Mouse (Mus musculus) heart, embryonic 11.5 days (tissue): ENCODE results near the gene Dus1l. TPM values are rescaled to one million over a fixed set of nuclear protein-coding genes. Genes with fewer than 3 reads are reported as not detected.

Experiments used
- ATAC-seq: fragments of 200-750 bp; cut with Nextera tagmentation; replicated peaks from 2 replicates; pipeline ENCODE4 v1.8.0; 2017; ENCODE audit warnings: moderate library complexity; ENCODE audit not compliant: insufficient number of reproducible peaks, low FRiP score, low TSS enrichment
- H3K27ac ChIP-seq: fragments of 300-500 bp; sonication (generic); 2 replicates; pipeline ENCODE4 v1.5.1; 2014; ENCODE audit warnings: mild to moderate bottlenecking, low read depth, low read length
- H3K27me3 ChIP-seq: fragments of 300-500 bp; sonication (generic); 2 replicates; pipeline ENCODE4 v1.6.1; 2014; ENCODE audit warnings: mild to moderate bottlenecking, low read length, mixed read lengths; ENCODE audit not compliant: control insufficient read depth, insufficient read depth
- H3K36me3 ChIP-seq: fragments of 300-500 bp; sonication (generic); 2 replicates; pipeline ENCODE4 v1.6.1; 2014; ENCODE audit warnings: mild to moderate bottlenecking, low read length, moderate library complexity, mixed read lengths; ENCODE audit not compliant: control insufficient read depth, insufficient read depth
- H3K4me1 ChIP-seq: fragments of 300-500 bp; sonication (generic); 2 replicates; pipeline ENCODE4 v1.6.1; 2014; ENCODE audit warnings: low read length; ENCODE audit not compliant: control insufficient read depth, insufficient read depth
- H3K4me2 ChIP-seq: fragments of 300-500 bp; sonication (generic); 2 replicates; pipeline ENCODE4 v1.6.1; 2014; ENCODE audit warnings: mild to moderate bottlenecking, moderate library complexity
- H3K4me3 ChIP-seq: fragments of 300-500 bp; sonication (generic); 2 replicates; pipeline ENCODE4 v1.5.1; 2014; ENCODE audit warnings: low read depth, low read length
- H3K9ac ChIP-seq: fragments of 300-500 bp; sonication (generic); 2 replicates; pipeline ENCODE4 v1.6.1; 2014; ENCODE audit warnings: mild to moderate bottlenecking, low read depth, low read length, moderate library complexity
- H3K9me3 ChIP-seq: fragments of 300-500 bp; sonication (generic); replicated peaks from 2 replicates; pipeline ENCODE4 v1.6.1; 2016; ENCODE audit warnings: low read length; ENCODE audit not compliant: control insufficient read depth
- WGBS: fragments of 180-500 bp; shearing (Covaris S2); extraction: QIAGEN DNeasy Blood & Tissue Kit; methylation state at CpG from one replicate; pipeline ENCODE4 v1.1.7; 2014; ENCODE audit not compliant: insufficient replicate concordance; 5-methylcytosine and 5-hydroxymethylcytosine counted together
- polyA plus RNA-seq: library from polyadenylated mRNA; unstranded; fragments of >200 nt; fragmentation: Nextera tagmentation; extraction: Ambion mirVana; gene quantifications from 2 replicates; pipeline ENCODE4 v1.2.1, GENCODE M21; 2014

Gene Dus1l
- polyA plus RNA-seq, 1 experiment from 2014 or later: 59.9 TPM

DNA sequence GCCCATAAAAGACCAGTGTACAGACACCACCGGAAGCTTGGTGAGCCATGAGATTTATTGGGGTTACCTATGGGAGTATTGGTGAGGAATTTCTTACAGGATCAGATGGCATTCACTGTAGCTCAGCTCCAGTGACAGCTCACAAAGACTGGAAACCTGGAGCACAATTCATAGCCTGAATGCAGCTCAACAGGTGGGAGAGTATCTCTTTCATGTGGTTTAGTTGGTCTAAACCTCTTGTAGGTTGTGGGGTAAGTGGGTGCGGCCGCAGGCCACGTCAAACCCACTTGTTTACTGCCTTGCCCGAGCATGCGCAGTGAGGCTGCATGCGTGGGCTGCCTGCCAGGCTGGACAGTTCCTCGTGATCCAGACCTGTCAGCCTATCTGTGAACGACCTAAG lies 36.0 kb downstream of the Dus1l start:
- ATAC-seq: no peak
- Histone ChIP-seq H3K27me3 (peaks cover 16% of the 10 kb centered on the region), H3K4me2 (no peak overlapping the region), H3K9me3 (peaks cover 12% of the 10 kb centered on the region), H3K27ac (no peak overlapping the region), H3K36me3 (no peaks in the 10 kb centered on the region), H3K9ac (no peak overlapping the region), H3K4me3 (no peak overlapping the region), H3K4me1 (peaks cover 6% of the 10 kb centered on the region)
- WGBS: 86% methylated on average over 9 of the region's 9 CpGs

DNA sequence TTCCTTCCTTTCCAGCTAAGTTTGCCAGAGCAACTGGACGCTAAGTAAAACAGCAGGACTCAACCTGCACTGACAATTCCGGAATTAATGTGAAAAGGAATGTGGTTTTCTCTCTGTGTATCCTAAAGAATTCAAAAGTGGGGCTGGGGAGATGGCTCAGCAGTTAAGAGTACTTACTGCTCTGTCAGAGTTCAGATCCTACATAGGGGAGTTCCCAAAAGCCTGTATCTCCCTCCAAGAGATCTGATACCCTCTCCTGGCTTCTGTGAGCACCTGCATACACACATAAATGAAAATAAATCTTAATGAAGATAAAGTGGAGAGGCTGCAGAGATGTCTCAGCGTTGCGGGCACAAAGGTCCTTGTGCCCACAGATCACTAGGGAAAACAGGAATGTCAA lies 44.6 kb downstream of the Dus1l start:
- no peak overlapping the region for H3K4me3 ChIP-seq
- no peak for ATAC-seq
- no peaks in the 10 kb centered on the region for H3K36me3 ChIP-seq
- H3K27me3 ChIP-seq: no peaks in the 10 kb centered on the region
- no peak overlapping the region for H3K27ac ChIP-seq
- WGBS: 66% methylated on average over 4 of the region's 4 CpGs
- no peaks in the 10 kb centered on the region for H3K9me3 ChIP-seq
- no peaks in the 10 kb centered on the region for H3K4me1 ChIP-seq
- H3K4me2 ChIP-seq: no peak overlapping the region
- no peak overlapping the region for H3K9ac ChIP-seq

DNA sequence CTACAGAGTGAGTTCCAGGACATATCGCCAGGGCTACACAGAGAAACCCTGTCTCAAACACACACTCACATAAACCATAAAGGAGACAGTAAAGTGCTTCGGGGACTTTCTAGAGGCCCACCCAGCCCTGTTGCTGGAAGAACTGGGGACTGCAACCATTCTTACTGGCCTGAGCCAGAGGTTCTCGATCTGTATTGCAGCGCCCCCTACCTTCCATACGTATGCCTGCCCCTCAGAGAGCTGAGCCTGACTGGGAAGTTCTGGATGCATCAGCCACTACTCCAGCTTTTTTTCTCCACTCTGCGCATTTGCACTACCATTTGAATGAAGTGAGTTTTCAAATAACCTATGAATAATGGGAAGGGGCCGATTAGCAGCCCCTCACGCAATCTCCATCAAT lies 46.8 kb downstream of the Dus1l start:
- H3K27ac ChIP-seq: no peak overlapping the region
- no peak for ATAC-seq

DNA sequence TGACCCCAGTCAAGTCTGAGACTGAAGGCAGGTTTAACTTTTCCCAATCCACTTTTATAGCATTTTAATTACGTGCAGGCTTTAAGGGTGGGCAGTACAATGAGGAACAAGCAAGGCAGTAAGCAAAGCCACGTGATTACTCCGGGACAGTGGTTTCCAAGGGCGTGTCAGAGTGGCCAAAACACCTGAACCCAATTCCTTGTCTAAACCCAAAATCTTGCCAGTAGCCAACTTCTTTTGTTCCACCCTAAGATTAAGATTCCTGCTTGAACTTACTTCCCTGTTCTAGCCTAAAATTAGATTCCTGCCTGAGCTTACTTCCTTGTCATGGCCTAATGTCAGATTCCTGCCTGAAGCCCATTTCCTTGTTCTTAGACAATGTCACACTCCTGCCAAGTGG lies 48.2 kb downstream of the Dus1l start:
- WGBS: 74% methylated on average over 4 of the region's 4 CpGs
- Histone ChIP-seq H3K9me3 (no peaks in the 10 kb centered on the region), H3K27ac (no peak overlapping the region), H3K4me1 (no peaks in the 10 kb centered on the region), H3K27me3 (no peaks in the 10 kb centered on the region), H3K9ac (no peak overlapping the region), H3K36me3 (no peaks in the 10 kb centered on the region), H3K4me2 (no peak overlapping the region), H3K4me3 (no peak overlapping the region)
- ATAC-seq: no peak

More for the DNA sequence above, 46.8 kb downstream of the Dus1l start:
- H3K36me3 ChIP-seq: no peaks in the 10 kb centered on the region
- H3K4me1 ChIP-seq: no peaks in the 10 kb centered on the region
- H3K4me3 ChIP-seq: no peak overlapping the region
- 52% methylated on average over 8 of the region's 8 CpGs for WGBS
- no peak overlapping the region for H3K4me2 ChIP-seq
- no peak overlapping the region for H3K9ac ChIP-seq
- H3K9me3 ChIP-seq: no peaks in the 10 kb centered on the region
- H3K27me3 ChIP-seq: no peaks in the 10 kb centered on the region

DNA sequence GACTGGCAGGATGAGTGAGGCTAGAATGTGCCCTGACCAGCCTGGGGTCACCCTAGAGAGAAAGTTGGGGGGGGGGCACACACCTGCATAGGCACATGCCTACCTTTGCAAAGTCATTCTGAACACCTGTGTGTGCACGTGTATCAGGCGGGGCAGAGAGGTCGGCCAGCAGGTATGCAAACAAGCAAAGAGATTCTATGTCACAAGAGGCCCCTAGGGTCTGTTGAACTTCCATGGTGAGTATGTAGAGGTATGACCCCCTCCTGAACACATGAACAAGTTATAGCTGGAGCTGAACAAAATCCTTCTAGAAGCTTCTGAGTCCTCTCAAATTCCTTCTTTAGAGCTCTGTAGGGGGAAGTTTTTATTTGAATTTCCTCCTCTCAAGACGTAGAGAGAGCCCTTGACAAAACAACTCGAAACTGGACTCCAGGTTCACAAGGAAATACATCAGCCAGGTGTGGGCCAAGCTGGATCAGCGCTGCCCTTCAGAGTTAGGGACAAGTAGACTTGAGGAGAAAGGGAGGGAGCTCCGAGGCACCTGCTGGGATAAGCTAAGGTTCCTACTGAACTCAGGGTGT lies 52.0 kb downstream of the Dus1l start:
- no peak overlapping the region for H3K4me3 ChIP-seq
- WGBS: 74% methylated on average over 7 of the region's 7 CpGs
- no peaks in the 10 kb centered on the region for H3K36me3 ChIP-seq
- no peak overlapping the region for H3K9ac ChIP-seq
- no peaks in the 10 kb centered on the region for H3K9me3 ChIP-seq
- no peak for ATAC-seq
- H3K27ac ChIP-seq: no peak overlapping the region
- no peaks in the 10 kb centered on the region for H3K4me1 ChIP-seq
- H3K4me2 ChIP-seq: no peak overlapping the region
- H3K27me3 ChIP-seq: no peaks in the 10 kb centered on the region

DNA sequence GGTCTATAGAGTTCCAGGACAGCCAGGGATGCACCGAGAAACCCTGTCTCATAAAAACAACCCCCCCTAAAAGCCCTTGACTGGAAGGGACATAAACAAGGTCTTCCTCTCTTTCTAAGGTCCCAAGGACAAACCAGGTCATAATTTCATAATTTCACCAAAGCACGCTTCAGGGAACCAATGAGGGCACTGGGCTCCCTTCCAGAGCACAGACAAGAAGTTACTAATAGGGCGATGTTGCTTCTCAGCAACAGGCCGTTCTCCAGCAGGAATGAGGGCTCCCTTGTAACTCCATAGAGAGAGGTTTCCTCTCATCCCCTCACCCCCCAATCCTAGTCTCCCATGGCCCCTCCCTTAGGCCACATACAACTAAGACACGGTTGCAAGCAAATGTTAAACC lies 55.2 kb downstream of the Dus1l start:
- WGBS: 80% methylated on average over 5 of the region's 5 CpGs
- Histone ChIP-seq H3K4me2 (no peak overlapping the region), H3K9ac (no peak overlapping the region), H3K36me3 (no peaks in the 10 kb centered on the region), H3K27me3 (no peaks in the 10 kb centered on the region), H3K4me3 (no peak overlapping the region), H3K27ac (no peak overlapping the region), H3K4me1 (no peaks in the 10 kb centered on the region), H3K9me3 (no peaks in the 10 kb centered on the region)
- ATAC-seq: no peak

Other genes with a start within 250 kb of the Dus1l start
- gene Mcrip1, start 246.7 kb downstream of the Dus1l start, polyA plus RNA-seq: 157 and 168 TPM in 2 replicates
- gene Ppp1r27, start 245.3 kb downstream of the Dus1l start, polyA plus RNA-seq: not detected in 2 replicates
- 506 and 569 TPM in 2 replicates for gene P4hb, start 223.2 kb downstream of the Dus1l start, polyA plus RNA-seq
- gene Arhgdia, start 214.8 kb downstream of the Dus1l start, polyA plus RNA-seq: 468 and 477 TPM in 2 replicates
- 333 and 334 TPM in 2 replicates for gene Alyref, start 198.0 kb downstream of the Dus1l start, polyA plus RNA-seq
- 200 and 201 TPM in 2 replicates for gene Anapc11, start 198.0 kb downstream of the Dus1l start, polyA plus RNA-seq
- gene Npb, start 187.9 kb downstream of the Dus1l start, polyA plus RNA-seq: 8.8 and 9.1 TPM in 2 replicates
- gene Pcyt2, start 178.5 kb downstream of the Dus1l start, polyA plus RNA-seq: 79.2 and 79.9 TPM in 2 replicates
- gene Sirt7, start 171.2 kb downstream of the Dus1l start, polyA plus RNA-seq: 18.8 and 22.5 TPM in 2 replicates
- 19.4 and 20.2 TPM in 2 replicates for gene Mafg, start 162.8 kb downstream of the Dus1l start, polyA plus RNA-seq
- gene Pycr1, start 152.6 kb downstream of the Dus1l start, polyA plus RNA-seq: 22.8 and 24.9 TPM in 2 replicates
- gene Myadml2, start 148.2 kb downstream of the Dus1l start, polyA plus RNA-seq: 8.1 and 12.3 TPM in 2 replicates
- 1.4 and 1.5 TPM in 2 replicates for gene Notum, start 135.2 kb downstream of the Dus1l start, polyA plus RNA-seq
- gene Aspscr1, start 123.4 kb downstream of the Dus1l start, polyA plus RNA-seq: 93.9 and 103 TPM in 2 replicates
- gene Cenpx, start 82.7 kb downstream of the Dus1l start, polyA plus RNA-seq: 114 and 129 TPM in 2 replicates
- 21.8 and 23.2 TPM in 2 replicates for gene Lrrc45, start 82.5 kb downstream of the Dus1l start, polyA plus RNA-seq
- gene Rac3, start 74.9 kb downstream of the Dus1l start, polyA plus RNA-seq: 1.7 and 3.0 TPM in 2 replicates
- gene Dcxr, start 69.1 kb downstream of the Dus1l start, polyA plus RNA-seq: 5.1 and 6.6 TPM in 2 replicates
- 0.36 and 1.0 TPM in 2 replicates for gene Cbr2, start 64.3 kb downstream of the Dus1l start, polyA plus RNA-seq
- gene Hmga1b, start 33.6 kb downstream of the Dus1l start, polyA plus RNA-seq: 4.5 and 5.8 TPM in 2 replicates
- 15.0 and 16.5 TPM in 2 replicates for gene Rfng, start 12.2 kb downstream of the Dus1l start, polyA plus RNA-seq
- gene Gps1, start 12.1 kb downstream of the Dus1l start, polyA plus RNA-seq: 166 and 179 TPM in 2 replicates
- 33.9 and 42.6 TPM in 2 replicates for gene Fasn, start 28.1 kb upstream of the Dus1l start, polyA plus RNA-seq
- 3.3 and 3.9 TPM in 2 replicates for gene Ccdc57, start 136.5 kb upstream of the Dus1l start, polyA plus RNA-seq
- 176 and 189 TPM in 2 replicates for gene Slc16a3, start 152.1 kb upstream of the Dus1l start, polyA plus RNA-seq
- gene Csnk1d, start 194.9 kb upstream of the Dus1l start, polyA plus RNA-seq: 47.9 and 58.5 TPM in 2 replicates
- gene Cd7, start 243.0 kb upstream of the Dus1l start, polyA plus RNA-seq: 0.31 TPM in 1 of 2 replicates, not detected in the other